Mouse (Mus musculus): ENCODE measurements at regions not wholly inside any gene's neighbourhood (a gene's known extent, or its start where the extent isn't known, plus 50 kb on each side); places are given as distances from the start of the nearest gene placed in this dataset.

GRCm38 (mm10) chr3:128001924-128002501 is 105.9 kb upstream of the Fam241a start:
- DNase-seq (ENCODE audit: low spot score in 2 of 2), result no peak

DNA sequence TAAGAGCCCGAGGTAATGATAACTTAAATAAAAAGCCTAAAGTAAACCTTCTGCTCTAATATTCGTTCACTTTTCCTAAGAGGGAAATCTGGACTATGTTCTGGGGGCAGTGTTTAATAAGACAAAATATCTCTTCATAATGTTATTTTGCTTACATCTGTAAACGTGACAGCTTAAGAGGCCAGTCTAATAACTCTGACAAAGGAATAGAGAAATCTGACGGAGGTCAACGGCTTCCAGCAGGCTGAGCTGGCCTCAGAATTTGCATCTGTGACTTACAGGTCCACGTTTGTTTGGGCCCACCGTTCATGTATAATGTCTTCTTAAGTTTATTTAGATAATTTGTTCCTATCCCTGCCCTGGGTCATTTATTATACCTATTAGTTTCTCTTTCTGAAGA is 99.6 kb upstream of the Fam241a start:
- DNase-seq (ENCODE audit: low spot score in 2 of 2), result no peak

DNA sequence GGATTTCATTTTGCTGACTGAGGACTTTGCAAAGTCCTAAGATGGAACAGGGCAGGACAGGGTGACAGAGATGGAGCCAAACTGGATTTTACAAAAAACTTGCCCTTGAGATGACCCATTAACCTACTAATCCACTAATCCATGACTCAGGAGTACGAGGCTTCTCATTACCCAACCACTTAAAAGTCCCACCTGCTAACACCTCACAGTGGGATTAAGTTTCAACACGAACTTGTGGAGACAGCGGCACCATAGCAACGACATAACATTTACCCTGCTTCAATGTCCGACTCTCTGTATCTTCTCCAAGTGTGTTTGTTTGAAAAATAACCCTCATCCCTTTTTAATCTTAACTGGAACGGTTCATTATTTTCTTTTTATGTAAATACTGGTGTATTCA is 91.5 kb upstream of the Fam241a start:
- no peak for DNase-seq (ENCODE audit: low spot score in 2 of 2)

DNA sequence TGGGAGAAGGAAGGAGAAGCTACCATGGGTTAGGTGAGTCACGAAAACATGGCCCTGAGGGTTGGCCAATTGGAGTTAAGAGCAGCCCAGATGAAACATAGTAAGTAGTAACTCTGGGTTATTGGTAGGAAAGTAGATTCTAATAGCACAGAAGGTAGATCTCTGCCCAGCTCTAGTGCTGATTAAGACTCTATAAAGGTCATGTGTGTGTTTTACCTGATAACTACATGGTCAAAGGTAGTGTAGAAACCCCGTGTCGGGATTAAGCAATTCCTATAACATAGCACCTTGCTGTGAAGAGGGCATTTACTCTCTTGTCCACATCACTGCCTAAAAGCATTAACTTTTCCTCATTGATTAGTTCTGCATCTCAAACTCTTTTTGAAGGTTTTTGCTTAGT is 89.0 kb upstream of the Fam241a start:
- no peak for DNase-seq (ENCODE audit: low spot score in 2 of 2)

GRCm38 (mm10) chr3:127977240-127977639 is 81.1 kb upstream of the Fam241a start:
- no peak for DNase-seq (ENCODE audit: low spot score in 2 of 2)

DNA sequence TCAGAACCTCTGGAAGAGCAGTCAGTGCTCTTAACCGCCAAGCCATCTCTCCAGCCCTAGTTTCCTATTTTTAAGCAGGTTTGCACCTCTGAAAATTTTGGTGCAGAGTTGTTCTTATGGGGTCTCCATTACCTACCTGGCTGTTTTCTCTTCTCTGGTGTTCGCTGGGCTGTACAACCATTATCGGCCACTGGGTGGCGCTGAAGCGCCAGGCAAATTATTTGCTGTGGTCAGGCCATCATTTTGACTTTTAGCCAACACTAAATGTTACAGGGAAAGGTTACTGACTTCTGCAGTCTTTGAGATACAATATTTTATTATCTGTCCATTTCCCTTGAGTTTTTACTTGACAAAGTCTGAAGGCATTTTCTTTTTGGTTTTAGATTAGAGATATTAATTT is 74.8 kb upstream of the Fam241a start:
- peak; percentile 52 to 78 for DNase-seq (ENCODE audit: low spot score in 2 of 2)

GRCm38 (mm10) chr3:127967170-127967569 is 71.0 kb upstream of the Fam241a start:
- no peak for DNase-seq (ENCODE audit: low spot score in 2 of 2)

DNA sequence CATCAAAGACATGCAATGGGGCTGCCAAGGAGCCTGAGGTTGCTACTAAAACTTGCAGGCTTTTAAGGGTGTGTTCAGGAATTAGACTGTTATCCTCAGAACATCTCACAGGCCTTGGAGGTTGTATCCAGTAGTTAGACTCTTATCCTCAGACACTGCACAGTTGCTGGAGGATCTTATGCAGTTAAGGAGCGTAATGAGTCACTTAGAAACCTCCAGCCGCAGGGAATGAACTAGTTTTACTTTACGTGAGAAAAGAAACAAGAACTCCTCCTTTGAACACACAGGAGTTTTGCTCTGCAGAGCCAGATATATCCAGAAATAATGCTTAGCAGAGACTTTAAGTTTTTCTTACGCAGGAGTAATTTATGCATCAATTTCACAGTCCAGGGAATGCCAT is 70.1 kb upstream of the Fam241a start:
- no peak for DNase-seq (ENCODE audit: low spot score in 2 of 2)

GRCm38 (mm10) chr3:127958919-127959684 is 63.0 kb upstream of the Fam241a start:
- DNase-seq (ENCODE audit: low spot score in 2 of 2), result no peak

DNA sequence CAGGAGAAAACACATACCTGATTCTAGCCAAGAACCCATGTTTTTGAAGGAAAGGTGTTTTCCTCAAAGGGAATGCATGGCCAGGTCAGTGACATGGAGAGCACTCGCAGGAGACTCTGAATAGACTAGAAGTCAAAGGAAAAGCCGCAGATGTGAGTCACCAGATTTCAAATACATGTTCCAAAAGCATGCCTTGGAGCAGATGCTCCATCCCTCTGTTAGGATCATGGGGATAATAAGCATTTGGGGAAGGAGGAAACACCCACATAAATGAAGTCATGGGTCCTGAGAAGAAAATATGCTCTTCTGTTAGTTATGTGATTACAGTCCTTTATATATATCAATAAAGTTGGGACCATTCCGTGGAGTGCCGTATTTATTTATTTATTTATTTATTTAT is 58.7 kb upstream of the Fam241a start:
- no peak for DNase-seq (ENCODE audit: low spot score in 2 of 2)

- DNase-seq (ENCODE audit: low spot score in 2 of 2), result no peak
Observed at GRCm38 (mm10) chr3:127953610-127954009, 57.5 kb upstream of the Fam241a start.

- DNase-seq (ENCODE audit: low spot score in 2 of 2), result peak in 1 of 2 experiments; percentile 55
Observed at GRCm38 (mm10) chr3:127948898-127949620, 52.9 kb upstream of the Fam241a start.

- DNase-seq (ENCODE audit: low spot score in 2 of 2), result no peak
Observed at GRCm38 (mm10) chr3:127948326-127948725, 52.2 kb upstream of the Fam241a start.

All from spleen, postnatal 10 days (tissue).